13 mouse cellular contexts compared by ENCODE assay signal in the genomic region with DNA sequence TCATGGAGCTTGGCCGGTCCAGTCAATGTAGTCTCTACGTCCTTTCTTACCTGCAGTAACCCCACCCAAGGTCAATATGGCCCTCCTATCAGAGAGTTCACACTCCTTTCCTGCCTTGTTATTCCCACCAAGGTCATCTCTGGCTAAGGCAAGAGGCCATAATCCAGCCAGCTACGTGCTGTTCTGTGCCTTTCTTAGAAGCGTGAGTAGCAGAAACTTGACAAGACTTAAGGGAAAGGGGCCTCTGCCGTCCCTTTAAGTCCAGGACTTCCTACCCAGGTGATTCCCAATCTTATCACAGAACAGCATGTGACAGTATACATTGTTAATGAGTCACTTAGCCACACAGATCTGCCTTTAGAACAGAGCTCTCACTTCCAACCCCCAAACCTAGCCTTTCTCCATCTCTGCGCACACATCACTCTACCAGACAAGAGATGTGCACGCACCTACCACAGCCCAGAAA. TPM values are rescaled to one million over a fixed set of nuclear protein-coding genes. Genes with fewer than 3 reads are reported as not detected.
DNase-seq lines count a peak whose midpoint lies in the region; ATAC-seq and TF ChIP-seq lines count a peak whose summit lies in the region.
"Had no signal": no experiment of that assay in that cellular context is flagged by ENCODE, and none has a peak within 500 bp of the region (broad histone marks: within the 10 kb centered on the region; RNA-seq: fewer than 3 reads in every experiment).

No protein-coding gene starts in this region.

- intact Hi-C loops in gastrocnemius, adult 2 months (cut with DNase I), result no loop called here

- no peak for DNase-seq in gastrocnemius, adult 2 months
- no peak for DNase-seq in gastrocnemius, adult 8-10 months (ENCODE audit: low spot score in 2 of 2)
- no peak for DNase-seq in lung, postnatal 25 days (ENCODE audit: low spot score)
- no peak for DNase-seq in left cerebral cortex, adult 8-10 months (ENCODE audit: low spot score in 2 of 2)
- DNase-seq in cerebellum, adult 9-10 months, result no peak
- DNase-seq: adrenal gland, adult 2 months; cerebellum, adult 11-12 months had no signal

- H3K4me3 ChIP-seq in gastrocnemius, adult 2 months, result no peak overlapping the region
- H3K4me3 ChIP-seq in lung, embryonic 15.5 days, result no peak overlapping the region
- no peak overlapping the region for H3K4me3 ChIP-seq in intestine, postnatal 0 days (ENCODE audit: low read depth, low read length)
- no peak overlapping the region for H3K4me3 ChIP-seq in stomach, embryonic 15.5 days (replicated peaks)
- H3K4me3 ChIP-seq: embryonic facial prominence, embryonic 15.5 days; hindbrain, embryonic 15.5 days; limb, embryonic 13.5 days had no signal

- peaks cover 7% of the 10 kb centered on the region; the same call in 1 of the 2 replicates for H3K36me3 ChIP-seq in lung, embryonic 15.5 days
- H3K36me3 ChIP-seq in intestine, postnatal 0 days (ENCODE audit: control insufficient read depth, insufficient read depth), result no peaks in the 10 kb centered on the region
- H3K36me3 ChIP-seq in stomach, embryonic 15.5 days, result no peaks in the 10 kb centered on the region
- H3K36me3 ChIP-seq: embryonic facial prominence, embryonic 15.5 days; hindbrain, embryonic 15.5 days; limb, embryonic 13.5 days had no signal

- H3K27me3 ChIP-seq in lung, embryonic 15.5 days, result no peaks in the 10 kb centered on the region
- H3K27me3 ChIP-seq in intestine, postnatal 0 days (replicated peaks; ENCODE audit: control insufficient read depth, insufficient read depth, low read length), result no peaks in the 10 kb centered on the region
- no peaks in the 10 kb centered on the region for H3K27me3 ChIP-seq in stomach, embryonic 15.5 days (replicated peaks)
- H3K27me3 ChIP-seq: embryonic facial prominence, embryonic 15.5 days; hindbrain, embryonic 15.5 days; limb, embryonic 13.5 days had no signal

- WGBS in lung, embryonic 15.5 days, result 65% methylated on average over 7 of the region's 7 CpGs
- WGBS in intestine, postnatal 0 days, result 44% methylated on average over 7 of the region's 7 CpGs
- 69% methylated on average over 7 of the region's 7 CpGs for WGBS in stomach, embryonic 15.5 days

- peak overlapping the region; percentile 20; the same call in 1 of the 2 replicates for H3K27ac ChIP-seq in gastrocnemius, adult 2 months
- H3K27ac ChIP-seq in lung, embryonic 15.5 days, result peak overlapping the region; percentile 85
- H3K27ac ChIP-seq in intestine, postnatal 0 days (ENCODE audit: low read depth, low read length), result peak overlapping the region; percentile 90
- peak overlapping the region; percentile 51 for H3K27ac ChIP-seq in stomach, embryonic 15.5 days
- H3K27ac ChIP-seq: embryonic facial prominence, embryonic 15.5 days; hindbrain, embryonic 15.5 days; limb, embryonic 13.5 days had no signal

- H3K4me1 ChIP-seq in lung, embryonic 15.5 days, result peaks cover 18% of the 10 kb centered on the region
- H3K4me1 ChIP-seq in intestine, postnatal 0 days (replicated peaks; ENCODE audit: control insufficient read depth, insufficient read depth, low read length), result peaks cover 11% of the 10 kb centered on the region; the same call in 1 of the 2 replicates
- H3K4me1 ChIP-seq in stomach, embryonic 15.5 days, result peaks cover 10% of the 10 kb centered on the region; the same call in 1 of the 2 replicates

- no peak for TF ChIP-seq CTCF in gastrocnemius, adult 2 months (IDR thresholded peaks at IDR 0.05)
- TF ChIP-seq CTCF in intestine, postnatal 0 days (IDR thresholded peaks at IDR 0.05; ENCODE audit: low read depth), result no peak

- H3K4me2 ChIP-seq in lung, embryonic 15.5 days, result no peak overlapping the region
- peak overlapping the region; percentile 48 for H3K4me2 ChIP-seq in intestine, postnatal 0 days (replicated peaks; ENCODE audit: low read depth)
- no peak overlapping the region for H3K4me2 ChIP-seq in stomach, embryonic 15.5 days
- H3K4me2 ChIP-seq: embryonic facial prominence, embryonic 15.5 days; hindbrain, embryonic 15.5 days; limb, embryonic 13.5 days had no signal

- no peaks in the 10 kb centered on the region for H3K9me3 ChIP-seq in lung, embryonic 15.5 days
- H3K9me3 ChIP-seq in intestine, postnatal 0 days (ENCODE audit: control insufficient read depth), result no peaks in the 10 kb centered on the region
- H3K9me3 ChIP-seq in stomach, embryonic 15.5 days, result no peaks in the 10 kb centered on the region
- H3K9me3 ChIP-seq: embryonic facial prominence, embryonic 15.5 days; hindbrain, embryonic 15.5 days; limb, embryonic 13.5 days had no signal

- ATAC-seq in lung, embryonic 15.5 days (ENCODE audit: borderline replicate concordance, extremely low read depth, low FRiP score, low TSS enrichment), result no peak
- ATAC-seq in intestine, postnatal 0 days, result peak; percentile 91
- peak; percentile 56; the same call in 1 of the 2 replicates for ATAC-seq in stomach, embryonic 15.5 days (ENCODE audit: insufficient read depth, low FRiP score, low read depth)

- no peak overlapping the region for H3K9ac ChIP-seq in lung, embryonic 15.5 days
- H3K9ac ChIP-seq in intestine, postnatal 0 days (ENCODE audit: low read depth, low read length), result 0 out of 2 replicates have a peak overlapping the region, but pooled peaks have one; percentile 31
- H3K9ac ChIP-seq in stomach, embryonic 15.5 days, result no peak overlapping the region
- H3K9ac ChIP-seq: embryonic facial prominence, embryonic 15.5 days; hindbrain, embryonic 15.5 days; limb, embryonic 13.5 days had no signal

RNA-seq across cellular contexts. Expression of gene Klf7, which starts 16.9 kb away (rescaled TPM):
- 10 to 100 TPM in 1 of 2 experiments, 1 to 10 TPM in 1; 7.6 to 12.6 TPM for total RNA-seq in gastrocnemius, adult 2 months (2021)
- total RNA-seq in gastrocnemius, adult 8-10 months (2022), result 1 to 10 TPM; 4.6 to 7.0 (median 5.4) TPM
- 23.8 and 23.9 TPM in 2 replicates for polyA plus RNA-seq in lung, embryonic 15.5 days (2015; fragmentation: Nextera tagmentation; extraction: Ambion mirVana)
- polyA plus RNA-seq in intestine, postnatal 0 days (2015; fragmentation: Nextera tagmentation; extraction: Ambion mirVana), result 11.3 and 11.9 TPM in 2 replicates
- polyA plus RNA-seq in stomach, embryonic 15.5 days (2015; fragmentation: Nextera tagmentation; extraction: Ambion mirVana), result 21.5 and 24.2 TPM in 2 replicates
- 10 to 100 TPM; 38.9 to 48.5 (median 42.0) TPM for total RNA-seq in left cerebral cortex, adult 8-10 months (2022)

Comparison
In these comparisons a context has a peak if more than half of its experiments do, and no peak if none do; other contexts are left out.
1. H3K27ac ChIP-seq: peak in every context shown above with its lines; median percentile 90 in intestine, postnatal 0 days; 85 in lung, embryonic 15.5 days; 51 in stomach, embryonic 15.5 days; 20 in gastrocnemius, adult 2 months.